Mouse (Mus musculus): ENCODE results near the gene Hoxa1. TPM values are rescaled to one million over a fixed set of nuclear protein-coding genes. Genes with fewer than 3 reads are reported as not detected.

The Hoxa1 gene
- polyA plus RNA-seq, 1 experiment from 2014 or later = 3.0 TPM

Other genes with a start within 250 kb of the Hoxa1 start
- 49.1 and 49.4 TPM in 2 replicates for gene Skap2, start 145.8 kb downstream of the Hoxa1 start, polyA plus RNA-seq (2014; fragmentation: Nextera tagmentation; extraction: Ambion mirVana)
- gene Hoxa2, start 6.5 kb upstream of the Hoxa1 start, polyA plus RNA-seq (2014; fragmentation: Nextera tagmentation; extraction: Ambion mirVana) = 17.4 and 18.5 TPM in 2 replicates
- 4.4 and 4.7 TPM in 2 replicates for gene 5730596B20Rik, start 19.2 kb upstream of the Hoxa1 start, polyA plus RNA-seq (2014; fragmentation: Nextera tagmentation; extraction: Ambion mirVana)
- 6.7 and 6.8 TPM in 2 replicates for gene Hoxa4, start 33.4 kb upstream of the Hoxa1 start, polyA plus RNA-seq (2014; fragmentation: Nextera tagmentation; extraction: Ambion mirVana)
- 24.4 and 27.1 TPM in 2 replicates for gene Hoxa5, start 46.3 kb upstream of the Hoxa1 start, polyA plus RNA-seq (2014; fragmentation: Nextera tagmentation; extraction: Ambion mirVana)
- gene Hoxa6, start 50.4 kb upstream of the Hoxa1 start, polyA plus RNA-seq (2014; fragmentation: Nextera tagmentation; extraction: Ambion mirVana) = 3.4 TPM in 2 replicates
- 15.5 and 16.0 TPM in 2 replicates for gene Hoxa3, start 55.0 kb upstream of the Hoxa1 start, polyA plus RNA-seq (2014; fragmentation: Nextera tagmentation; extraction: Ambion mirVana)
- gene Gm28308, start 55.0 kb upstream of the Hoxa1 start, polyA plus RNA-seq (2014; fragmentation: Nextera tagmentation; extraction: Ambion mirVana) = not detected in 2 replicates
- gene Hoxa7, start 63.5 kb upstream of the Hoxa1 start, polyA plus RNA-seq (2014; fragmentation: Nextera tagmentation; extraction: Ambion mirVana) = 13.7 and 13.9 TPM in 2 replicates
- gene Hoxa9, start 72.8 kb upstream of the Hoxa1 start, polyA plus RNA-seq (2014; fragmentation: Nextera tagmentation; extraction: Ambion mirVana) = 1.5 and 1.9 TPM in 2 replicates
- not detected in 2 replicates for gene Hoxa10, start 82.5 kb upstream of the Hoxa1 start, polyA plus RNA-seq (2014; fragmentation: Nextera tagmentation; extraction: Ambion mirVana)
- not detected in 2 replicates for gene Hoxa11, start 87.5 kb upstream of the Hoxa1 start, polyA plus RNA-seq (2014; fragmentation: Nextera tagmentation; extraction: Ambion mirVana)
- gene Hoxa13, start 102.6 kb upstream of the Hoxa1 start, polyA plus RNA-seq (2014; fragmentation: Nextera tagmentation; extraction: Ambion mirVana) = not detected in 2 replicates
- 0.12 and 0.14 TPM in 2 replicates for gene Evx1, start 155.2 kb upstream of the Hoxa1 start, polyA plus RNA-seq (2014; fragmentation: Nextera tagmentation; extraction: Ambion mirVana)

Data from stomach, embryonic 14.5 days (tissue).